Mouse (Mus musculus) layer of hippocampus, adult 8-10 months (tissue): ENCODE measurements at regions not wholly inside any gene's neighbourhood (a gene's known extent, or its start where the extent isn't known, plus 50 kb on each side); places are given as distances from the start of the nearest gene placed in this dataset.

Source experiments
- DNase-seq, 2 experiments: peaks; one replicate each; pipeline ENCODE4 v3.0.0; 2022; ENCODE audit warnings: low spot score in 2 of 2

DNA sequence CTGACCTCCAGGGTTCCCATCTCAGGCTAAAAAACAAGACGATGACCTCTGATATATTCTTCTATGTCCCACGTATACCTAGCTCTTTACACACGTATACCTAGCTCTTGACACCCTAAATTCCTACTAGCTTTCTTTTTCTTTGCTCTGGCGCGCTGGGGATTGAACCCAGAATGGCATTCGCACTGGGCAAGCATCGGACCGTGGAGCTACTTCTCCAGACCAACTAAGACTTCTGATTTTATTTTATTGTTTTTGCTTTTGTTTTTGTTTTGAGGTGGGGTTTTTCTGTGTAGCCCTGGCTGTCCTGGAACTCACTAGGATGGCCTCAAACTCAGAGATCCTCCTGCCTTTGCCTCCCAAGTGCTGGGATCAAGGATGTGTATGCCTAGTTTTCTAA lies 112.8 kb upstream of the Cpm start:
- no peak for DNase-seq

- DNase-seq: peak; percentile 18 to 19
Measured at GRCm38 (mm10) chr10:117515777-117516501, 113.4 kb upstream of the Cpm start.

- no peak for DNase-seq
Measured at GRCm38 (mm10) chr10:117515039-117515438, 114.3 kb upstream of the Cpm start.

- no peak for DNase-seq
Measured at GRCm38 (mm10) chr10:117513925-117514546, 115.3 kb upstream of the Cpm start.

GRCm38 (mm10) chr10:117512424-117513257 lies 116.7 kb upstream of the Cpm start:
- DNase-seq: no peak

DNA sequence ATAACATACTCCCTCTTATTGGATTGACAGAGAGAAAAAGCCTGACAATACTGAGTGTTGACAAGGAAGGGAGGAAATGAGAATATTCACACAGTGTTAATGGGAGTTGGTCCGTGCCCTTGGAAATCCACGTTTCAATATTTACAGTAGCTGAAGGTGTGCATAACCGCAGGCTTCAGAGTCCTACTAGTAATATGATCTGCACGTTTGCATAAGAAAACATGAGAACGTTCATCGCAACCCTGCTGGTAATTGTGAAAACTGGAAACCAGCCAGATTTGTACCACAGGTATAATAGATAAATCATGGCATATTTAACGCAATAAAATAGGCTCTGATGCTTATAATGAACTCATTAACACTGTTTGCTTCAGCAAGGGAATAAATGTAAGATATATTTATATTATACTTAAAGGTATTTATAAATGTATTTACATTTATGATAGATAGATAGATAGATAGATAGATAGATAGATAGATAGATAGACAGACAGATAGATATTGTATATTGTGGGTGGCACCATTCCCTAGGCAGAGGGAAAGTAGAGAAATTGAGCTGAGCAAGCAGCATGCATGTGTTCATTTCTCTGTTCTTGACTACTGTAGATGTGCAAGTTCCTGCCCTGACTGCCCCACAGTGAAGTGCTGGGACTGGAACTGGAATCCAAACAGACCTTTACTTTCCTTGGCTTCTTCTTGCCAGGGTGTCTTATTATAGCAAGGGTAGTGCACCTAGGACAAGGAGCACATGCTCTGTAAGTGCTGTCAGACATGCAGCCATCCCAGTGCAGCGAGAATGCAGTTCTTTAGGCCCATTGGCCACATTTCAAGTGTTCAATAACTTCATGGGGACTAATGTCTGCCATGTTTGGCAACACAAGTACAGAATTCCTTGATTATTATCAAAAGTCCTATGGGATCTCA lies 117.6 kb upstream of the Cpm start:
- DNase-seq: no peak

GRCm38 (mm10) chr10:117510529-117511482 lies 118.5 kb upstream of the Cpm start:
- DNase-seq: no peak

GRCm38 (mm10) chr10:117510224-117510486 lies 119.1 kb upstream of the Cpm start:
- DNase-seq: no peak

DNA sequence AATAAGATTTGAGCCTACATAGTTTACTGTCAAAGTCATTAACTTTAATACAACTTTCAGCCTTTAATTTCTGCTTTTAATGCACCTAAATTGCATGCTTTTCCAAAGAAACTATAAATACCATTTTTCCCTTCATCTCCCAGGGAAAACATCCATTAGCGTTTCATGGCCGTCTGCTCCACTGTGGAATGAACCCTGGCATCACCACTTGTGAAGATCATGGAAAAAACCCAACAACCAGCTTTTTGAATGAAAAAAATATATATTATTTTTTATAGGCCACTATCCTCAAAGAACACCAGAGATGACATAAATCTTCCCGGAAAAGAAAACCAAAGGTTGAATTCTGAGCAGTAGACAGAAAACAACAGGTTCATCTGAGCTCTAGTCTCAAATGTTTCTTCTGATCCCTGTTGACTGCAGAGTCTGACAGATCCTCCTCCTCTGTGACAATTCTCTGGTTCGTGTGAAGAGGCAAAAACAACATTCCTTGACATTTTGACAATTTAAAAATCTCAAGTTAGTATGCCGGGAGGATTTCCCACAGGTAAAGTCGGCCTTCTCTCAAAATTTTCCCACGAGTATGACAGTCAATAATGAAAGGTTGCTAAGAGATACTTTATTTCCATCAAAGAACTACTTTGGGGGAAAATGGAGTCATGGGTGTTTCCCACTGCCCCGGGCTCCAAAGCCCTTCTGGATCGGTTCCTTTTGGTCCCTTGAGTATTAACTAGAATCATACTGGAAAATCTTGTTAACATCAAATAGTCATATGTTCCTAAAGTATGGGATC lies 119.7 kb upstream of the Cpm start:
- no peak for DNase-seq

GRCm38 (mm10) chr10:117506252-117506992 lies 122.9 kb upstream of the Cpm start:
- DNase-seq: no peak

DNA sequence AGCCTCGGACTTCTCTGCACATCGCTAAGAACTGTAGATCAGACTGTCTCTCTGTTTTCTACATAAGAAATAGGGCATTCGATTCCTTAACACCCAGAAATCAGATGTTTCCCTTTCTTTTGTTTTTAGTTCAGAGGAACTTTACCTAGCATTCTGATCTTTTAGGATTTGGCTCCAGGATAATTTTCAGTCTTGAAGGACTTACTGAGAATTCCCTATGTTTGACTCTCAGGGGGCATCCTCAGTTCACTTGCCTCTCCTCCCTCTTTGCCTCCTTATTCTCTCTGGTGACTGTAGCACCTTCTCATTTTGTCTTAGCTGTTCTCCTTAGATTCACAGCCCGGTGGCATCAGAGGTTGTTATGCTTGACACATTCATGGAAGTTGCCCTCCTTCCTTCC lies 123.8 kb upstream of the Cpm start:
- DNase-seq: no peak

- DNase-seq: no peak
Measured at GRCm38 (mm10) chr10:117505057-117505456, 124.2 kb upstream of the Cpm start.

GRCm38 (mm10) chr10:117504267-117504902 lies 124.6 kb upstream of the Cpsf6 start:
- no peak for DNase-seq

DNA sequence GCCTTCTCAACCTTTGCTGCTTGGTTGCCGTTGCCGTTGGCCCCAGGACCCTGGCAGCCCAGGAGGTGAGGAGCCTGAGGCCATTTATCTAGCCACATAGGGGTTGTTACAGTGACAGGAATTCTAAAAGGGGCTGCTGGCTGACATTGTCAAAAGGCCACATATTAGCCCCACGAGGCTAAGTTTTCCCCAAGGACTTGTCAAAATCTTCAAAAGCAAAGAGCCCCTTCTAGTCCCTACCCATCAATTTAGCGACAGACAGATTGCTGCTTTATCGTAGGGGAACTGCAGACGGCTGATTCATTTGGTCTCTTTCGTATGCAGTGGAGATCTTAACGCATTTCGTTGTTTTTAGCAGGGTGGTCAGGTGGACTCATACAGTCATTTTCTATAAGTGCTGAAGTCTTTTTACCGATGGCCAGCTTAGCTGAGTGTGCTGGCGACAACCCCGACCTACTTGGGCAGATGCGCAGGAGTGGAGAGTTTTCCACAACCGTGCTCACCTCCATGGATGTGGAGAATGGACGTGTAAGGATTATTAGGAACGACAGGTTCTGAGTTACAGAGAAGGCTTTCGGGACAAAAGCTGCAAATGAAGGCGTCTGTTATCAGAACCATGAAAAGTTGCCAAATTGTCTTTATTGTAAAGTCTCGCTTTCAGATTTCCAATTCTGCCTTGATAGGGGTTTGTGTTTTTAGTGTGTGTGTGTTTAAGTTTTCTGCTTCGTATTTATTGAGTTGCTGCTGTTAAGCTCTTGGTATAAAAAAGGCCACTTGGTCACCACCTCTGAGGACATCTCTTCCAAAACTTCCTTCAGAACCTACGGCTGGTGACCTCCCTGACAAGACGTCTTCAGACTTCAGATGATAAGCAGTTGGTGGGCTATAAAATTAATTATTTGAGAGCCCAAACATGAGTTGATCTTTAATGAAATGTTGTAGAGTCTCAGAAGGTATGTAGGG lies 123.7 kb upstream of the Cpsf6 start:
- no peak for DNase-seq

- DNase-seq: no peak
Measured at GRCm38 (mm10) chr10:117502731-117503130, 122.9 kb upstream of the Cpsf6 start.

- no peak for DNase-seq
Measured at GRCm38 (mm10) chr10:117502135-117502534, 122.3 kb upstream of the Cpsf6 start.

DNA sequence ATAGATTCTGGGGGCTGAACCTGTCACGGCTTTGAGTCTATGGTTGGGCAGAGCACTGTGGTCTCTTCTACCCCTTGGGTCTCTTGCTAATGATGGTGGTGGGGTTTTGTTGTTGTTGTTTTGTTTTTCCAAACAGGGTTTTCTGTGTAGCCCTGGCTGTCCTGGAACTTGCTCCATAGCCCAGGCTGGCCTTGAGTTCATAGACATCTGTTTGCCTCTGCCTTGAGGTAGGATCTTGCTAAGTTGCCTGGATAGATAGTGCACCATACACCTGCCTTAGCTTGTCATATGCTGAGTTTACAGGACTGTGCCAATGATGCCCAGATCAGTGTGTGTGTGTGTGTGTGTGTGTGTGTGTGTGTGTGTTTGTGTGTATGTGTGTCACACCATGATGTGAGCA lies 121.6 kb upstream of the Cpsf6 start:
- DNase-seq: no peak
